Mouse (Mus musculus): ENCODE results near the gene Sohlh2. TPM values are rescaled to one million over a fixed set of nuclear protein-coding genes. Genes with fewer than 3 reads are reported as not detected.

Sohlh2 gene
- polyA plus RNA-seq, 1 experiment from 2014 or later = not detected

DNA sequence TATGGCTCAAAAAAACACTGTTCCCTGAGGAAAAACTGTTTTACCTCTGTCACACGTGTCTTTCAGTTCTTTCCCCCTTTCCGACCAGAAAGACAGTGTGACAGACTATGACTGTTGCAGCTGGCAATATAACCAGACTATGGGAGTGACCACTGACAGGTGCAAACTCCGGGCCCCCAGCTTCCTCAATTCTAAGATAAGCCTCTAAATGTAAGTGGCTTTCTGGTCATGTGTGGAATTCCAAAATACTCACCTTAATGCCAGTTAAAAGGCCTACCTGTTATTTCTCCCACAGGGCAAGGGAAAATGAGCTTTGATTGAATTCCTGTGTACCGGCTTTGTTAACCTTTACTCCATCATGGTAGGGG is 45.4 kb downstream of the Sohlh2 start:
- WGBS (ENCODE audit: missing documents) = 18% methylated on average over 4 of the region's 4 CpGs
- Histone ChIP-seq H3K27ac (no peak overlapping the region), H3K79me2 (ENCODE audit: inconsistent target) (no peaks in the 10 kb centered on the region), H3K4me3 (ENCODE audit: inconsistent target) (no peak overlapping the region), H3K36me3 (ENCODE audit: inconsistent target) (no peaks in the 10 kb centered on the region)

DNA sequence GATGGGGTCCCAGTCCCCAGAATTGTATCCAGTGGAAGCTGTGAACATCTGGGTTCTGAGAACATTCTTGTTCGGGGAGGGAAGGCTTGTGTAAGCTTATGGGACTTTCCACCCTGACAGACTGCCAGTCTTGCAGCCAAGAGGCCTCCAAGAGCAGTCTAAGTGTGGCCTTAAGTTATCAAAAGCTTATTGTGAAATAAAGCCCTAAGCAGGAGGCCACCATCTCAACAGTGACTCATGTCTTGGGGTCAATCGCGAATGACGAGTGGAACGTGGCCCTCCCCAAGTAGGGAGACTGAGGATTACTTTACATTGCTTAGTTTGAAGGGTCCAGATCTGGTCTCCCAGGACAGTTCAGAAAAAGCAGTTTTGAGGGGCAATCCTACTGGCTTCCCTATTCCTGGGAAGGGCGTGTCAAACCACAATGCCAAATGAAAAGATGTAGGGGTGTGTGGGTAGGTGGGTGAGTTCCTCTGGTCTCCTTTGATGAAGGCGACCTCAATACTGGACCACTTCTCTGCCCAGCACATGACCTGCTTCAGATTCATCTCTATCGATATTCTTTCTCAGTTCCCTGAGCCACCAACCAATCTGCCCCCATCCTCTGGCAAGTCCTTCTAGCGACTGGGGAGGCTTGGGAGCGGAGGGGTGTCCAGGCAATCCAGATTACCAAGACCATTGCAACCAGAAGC is 60.0 kb downstream of the Sohlh2 start, which contains the start of gene Dclk1:
Dclk1 (plus strand) TSS at position 635 of the 692 bp plus-strand sequence.
- WGBS (ENCODE audit: missing documents) = 52% methylated on average over 9 of the region's 10 CpGs
- H3K27ac ChIP-seq = no peak within 1 kb of the TSS
- no peak within 1 kb of the TSS for H3K4me3 ChIP-seq (ENCODE audit: inconsistent target)
- no peaks in the 10 kb centered on the region for H3K79me2 ChIP-seq (ENCODE audit: inconsistent target)
- H3K36me3 ChIP-seq (ENCODE audit: inconsistent target) = no peaks in the 10 kb centered on the region

DNA sequence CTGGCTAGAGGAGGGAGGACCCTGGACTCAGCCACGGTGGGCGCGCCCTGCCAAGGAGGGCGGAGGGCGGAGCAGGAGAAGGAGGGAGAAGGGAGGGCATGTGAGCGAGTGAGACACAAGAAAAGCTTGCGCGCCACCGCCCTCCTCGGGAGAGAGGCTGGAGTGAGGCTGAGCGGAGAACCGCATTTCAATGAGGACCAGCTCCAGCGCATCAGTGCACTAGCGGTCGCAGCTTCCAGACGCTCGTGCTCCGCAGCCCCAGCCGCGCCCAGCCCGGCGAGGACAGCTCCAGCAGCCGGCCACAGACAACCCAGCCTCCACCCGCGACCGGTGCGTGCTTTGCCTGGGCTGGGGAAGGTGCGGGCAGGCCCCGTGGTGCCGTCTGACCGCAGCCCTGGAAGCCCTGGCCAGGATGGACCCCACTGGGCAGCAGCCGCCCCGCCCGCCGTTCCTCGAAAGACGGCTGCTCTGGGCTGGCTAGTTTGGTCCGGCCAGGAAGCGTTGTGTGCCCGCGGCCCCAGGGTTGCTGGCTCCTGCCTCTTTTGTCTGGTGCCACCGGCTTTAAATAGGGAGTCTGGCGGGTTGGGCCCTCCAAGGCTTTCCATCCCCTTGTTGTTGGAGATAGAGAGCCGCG is 60.7 kb downstream of the Sohlh2 start:
- WGBS (ENCODE audit: missing documents) = 5% methylated on average over 45 of the region's 45 CpGs
- no peak overlapping the region for H3K4me3 ChIP-seq (ENCODE audit: inconsistent target)
- H3K27ac ChIP-seq = no peak overlapping the region

DNA sequence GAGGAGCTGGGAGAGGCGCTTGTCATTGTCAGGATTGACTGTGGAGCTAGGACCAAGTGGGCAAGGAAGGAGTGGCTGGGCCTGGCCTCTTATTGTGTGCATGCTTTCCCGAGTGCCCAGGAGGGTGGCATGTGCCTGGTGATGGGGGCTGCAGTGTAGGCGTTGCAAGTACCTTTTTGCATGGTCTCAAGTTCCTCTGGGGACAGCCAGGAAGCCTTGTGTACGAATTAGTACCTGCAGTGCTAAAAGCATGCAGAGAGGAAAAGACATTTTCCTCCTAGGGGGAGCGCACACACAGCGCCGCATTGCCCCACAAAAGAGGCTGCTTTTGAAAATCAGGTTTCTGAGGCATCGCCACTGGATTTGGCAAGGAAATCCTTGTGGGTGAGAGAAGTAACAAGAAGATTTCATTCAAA is 61.2 kb downstream of the Sohlh2 start:
- Histone ChIP-seq H3K36me3 (ENCODE audit: inconsistent target) (no peaks in the 10 kb centered on the region), H3K4me3 (ENCODE audit: inconsistent target) (no peak overlapping the region), H3K79me2 (ENCODE audit: inconsistent target) (no peaks in the 10 kb centered on the region), H3K27ac (no peak overlapping the region)
- 10% methylated on average over 8 of the region's 8 CpGs for WGBS (ENCODE audit: missing documents)

More for the DNA sequence above, 60.7 kb downstream of the Sohlh2 start:
- H3K79me2 ChIP-seq (ENCODE audit: inconsistent target) = no peaks in the 10 kb centered on the region
- H3K36me3 ChIP-seq (ENCODE audit: inconsistent target) = no peaks in the 10 kb centered on the region

- Histone ChIP-seq H3K79me2 (ENCODE audit: inconsistent target) (no peaks in the 10 kb centered on the region), H3K4me3 (ENCODE audit: inconsistent target) (no peak overlapping the region), H3K27ac (no peak overlapping the region), H3K36me3 (ENCODE audit: inconsistent target) (no peaks in the 10 kb centered on the region)
- 72% methylated on average over 6 of the region's 6 CpGs for WGBS (ENCODE audit: missing documents)
Measured at GRCm38 (mm10) chr3:55244087-55244486, 62.3 kb downstream of the Sohlh2 start.

- 81% methylated on average over 12 of the region's 12 CpGs for WGBS (ENCODE audit: missing documents)
- no peaks in the 10 kb centered on the region for H3K79me2 ChIP-seq (ENCODE audit: inconsistent target)
- no peaks in the 10 kb centered on the region for H3K36me3 ChIP-seq (ENCODE audit: inconsistent target)
- no peak overlapping the region for H3K4me3 ChIP-seq (ENCODE audit: inconsistent target)
- H3K27ac ChIP-seq = no peak overlapping the region
Measured at GRCm38 (mm10) chr3:55246618-55247272, 64.9 kb downstream of the Sohlh2 start.

GRCm38 (mm10) chr3:55248048-55248447 is 66.2 kb downstream of the Sohlh2 start:
- Histone ChIP-seq H3K27ac (no peak overlapping the region), H3K79me2 (ENCODE audit: inconsistent target) (no peaks in the 10 kb centered on the region), H3K36me3 (ENCODE audit: inconsistent target) (no peaks in the 10 kb centered on the region), H3K4me3 (ENCODE audit: inconsistent target) (no peak overlapping the region)
- WGBS (ENCODE audit: missing documents) = 92% methylated on average over 3 of the region's 3 CpGs

- Histone ChIP-seq H3K4me3 (ENCODE audit: inconsistent target) (no peak overlapping the region), H3K79me2 (ENCODE audit: inconsistent target) (no peaks in the 10 kb centered on the region), H3K27ac (no peak overlapping the region), H3K36me3 (ENCODE audit: inconsistent target) (no peaks in the 10 kb centered on the region)
- 91% methylated on average over 6 of the region's 6 CpGs for WGBS (ENCODE audit: missing documents)
Measured at GRCm38 (mm10) chr3:55248508-55248907, 66.7 kb downstream of the Sohlh2 start.

GRCm38 (mm10) chr3:55250631-55251030 is 68.8 kb downstream of the Sohlh2 start:
- H3K27ac ChIP-seq = no peak overlapping the region
- no peaks in the 10 kb centered on the region for H3K36me3 ChIP-seq (ENCODE audit: inconsistent target)
- H3K4me3 ChIP-seq (ENCODE audit: inconsistent target) = no peak overlapping the region
- no peaks in the 10 kb centered on the region for H3K79me2 ChIP-seq (ENCODE audit: inconsistent target)
- WGBS (ENCODE audit: missing documents) = 83% methylated on average over 2 of the region's 2 CpGs

Other genes starting within 250 kb of the Sohlh2 start
- not detected in 3 replicates for gene Ccna1, start 126.5 kb upstream of the Sohlh2 start, polyA plus RNA-seq (2018)
- gene Spg20, start 69.9 kb upstream of the Sohlh2 start, polyA plus RNA-seq (2018) = 26.0 to 40.8 TPM (median 27.7 TPM) in 3 replicates
- 0.23 TPM in 1 of 3 replicates, not detected in the others for gene Ccdc169, start 44.7 kb upstream of the Sohlh2 start, polyA plus RNA-seq (2018)
- gene Dclk1, start 60.3 kb downstream of the Sohlh2 start, polyA plus RNA-seq (2018) = 0.01 TPM in 1 of 3 replicates, not detected in the others